Mouse (Mus musculus) liver (tissue): Measurements from ENCODE around the gene Plcd4.
"Not testable (repeated sequence)": the region's sequence is repeated elsewhere in the genome, so short reads cannot be mapped to it uniquely, and the experiment has no call there.

Experiments
- DNase-seq: peaks from one replicate; pipeline ENCODE4 v3.0.0-alpha.2; 2020; ENCODE audit warnings: mixed read lengths

The Plcd4 gene

GRCm38 (mm10) chr1:74542451-74542961, at the start of gene Plcd4:
Gene Plcd4 (plus strand): TSS chr1:74542888.
- DNase-seq, result no peak

- DNase-seq, result no peak
These were observed 41.6 kb upstream of the Plcd4 start for GRCm38 (mm10) chr1:74501106-74501505.

GRCm38 (mm10) chr1:74505393-74505720, 37.3 kb upstream of the Plcd4 start:
- DNase-seq, result no peak

GRCm38 (mm10) chr1:74505721-74506464, 36.8 kb upstream of the Plcd4 start, which contains the start of gene Cnot9:
Gene Cnot9 (plus strand): TSS chr1:74506058.
- DNase-seq, result peak; percentile 100

GRCm38 (mm10) chr1:74506471-74506881, 36.2 kb upstream of the Plcd4 start:
- DNase-seq, result peak; percentile 80

GRCm38 (mm10) chr1:74507780-74508179, 34.9 kb upstream of the Plcd4 start:
- no peak for DNase-seq

GRCm38 (mm10) chr1:74511306-74511705, 31.4 kb upstream of the Plcd4 start:
- no peak for DNase-seq

- DNase-seq, result not testable (repeated sequence)
These were observed 29.7 kb upstream of the Plcd4 start for GRCm38 (mm10) chr1:74512999-74513398.

- no peak for DNase-seq
These were observed 22.8 kb upstream of the Plcd4 start for GRCm38 (mm10) chr1:74519875-74520274.

GRCm38 (mm10) chr1:74524746-74525145, 17.9 kb upstream of the Plcd4 start:
- DNase-seq, result no peak

- DNase-seq, result no peak
These were observed 14.1 kb upstream of the Plcd4 start for GRCm38 (mm10) chr1:74528589-74528988.

- no peak for DNase-seq
These were observed 4.0 kb upstream of the Plcd4 start for GRCm38 (mm10) chr1:74538650-74539049.

GRCm38 (mm10) chr1:74544184-74544583, 1.5 kb downstream of the Plcd4 start, which contains the start of gene Usp37:
Gene Usp37 (minus strand): TSS chr1:74544284.
- DNase-seq, result no peak

GRCm38 (mm10) chr1:74559061-74559460, 16.4 kb downstream of the Plcd4 start:
- no peak for DNase-seq

GRCm38 (mm10) chr1:74565834-74566233, 23.1 kb downstream of the Plcd4 start:
- no peak for DNase-seq

- no peak for DNase-seq
These were observed 27.3 kb downstream of the Plcd4 start for GRCm38 (mm10) chr1:74569739-74570719.

- DNase-seq, result no peak
These were observed 39.9 kb downstream of the Plcd4 start for GRCm38 (mm10) chr1:74582621-74583020.

- no peak for DNase-seq
These were observed 42.1 kb downstream of the Plcd4 start for GRCm38 (mm10) chr1:74584616-74585398.

- no peak for DNase-seq
These were observed 44.6 kb downstream of the Plcd4 start for GRCm38 (mm10) chr1:74587233-74587772.

GRCm38 (mm10) chr1:74587773-74588445, 45.2 kb downstream of the Plcd4 start, which contains the start of the genes Zfp142 and Bcs1l:
Gene Zfp142 (minus strand): TSS chr1:74588246.
Gene Bcs1l (plus strand): TSS chr1:74588289.
- peak; percentile 97 for DNase-seq

- DNase-seq, result no peak
These were observed 51.7 kb downstream of the Plcd4 start for GRCm38 (mm10) chr1:74594434-74594833.
